Mouse (Mus musculus) hematopoietic stem cell, adult 5-6 weeks (primary cell): Measurements from ENCODE around the gene Lcmt1. TPM values are rescaled to one million over a fixed set of nuclear protein-coding genes. Genes with fewer than 3 reads are reported as not detected.
A peak's percentile ranks its signal among the peaks of the same experiment; 100 is the strongest.

ENCODE experiments used
- ATAC-seq, 2 experiments: fragments of 125-278 bp in 1 of 2; replicated peaks in 1 of 2; 2 replicates each; pipeline ENCODE4 v1.8.0; 2016 to 2017; ENCODE audit warnings: inconsistent platforms in 2 of 2, mild to moderate bottlenecking in 2 of 2, moderate number of reproducible peaks in 2 of 2, low read depth in 1 of 2, moderate TSS enrichment in 1 of 2; ENCODE audit not compliant: low FRiP score in 2 of 2, poor library complexity in 2 of 2, severe bottlenecking in 2 of 2, insufficient read depth in 1 of 2, low TSS enrichment in 1 of 2
- total RNA-seq: library from RNA; stranded (forward); fragments of 172-1452, 232-1000 nt; gene quantifications from 2 replicates; pipeline ENCODE4 v1.2.3, GENCODE M21; 2017

The Lcmt1 gene
- 36.4 and 45.5 TPM in 2 replicates for total RNA-seq

DNA sequence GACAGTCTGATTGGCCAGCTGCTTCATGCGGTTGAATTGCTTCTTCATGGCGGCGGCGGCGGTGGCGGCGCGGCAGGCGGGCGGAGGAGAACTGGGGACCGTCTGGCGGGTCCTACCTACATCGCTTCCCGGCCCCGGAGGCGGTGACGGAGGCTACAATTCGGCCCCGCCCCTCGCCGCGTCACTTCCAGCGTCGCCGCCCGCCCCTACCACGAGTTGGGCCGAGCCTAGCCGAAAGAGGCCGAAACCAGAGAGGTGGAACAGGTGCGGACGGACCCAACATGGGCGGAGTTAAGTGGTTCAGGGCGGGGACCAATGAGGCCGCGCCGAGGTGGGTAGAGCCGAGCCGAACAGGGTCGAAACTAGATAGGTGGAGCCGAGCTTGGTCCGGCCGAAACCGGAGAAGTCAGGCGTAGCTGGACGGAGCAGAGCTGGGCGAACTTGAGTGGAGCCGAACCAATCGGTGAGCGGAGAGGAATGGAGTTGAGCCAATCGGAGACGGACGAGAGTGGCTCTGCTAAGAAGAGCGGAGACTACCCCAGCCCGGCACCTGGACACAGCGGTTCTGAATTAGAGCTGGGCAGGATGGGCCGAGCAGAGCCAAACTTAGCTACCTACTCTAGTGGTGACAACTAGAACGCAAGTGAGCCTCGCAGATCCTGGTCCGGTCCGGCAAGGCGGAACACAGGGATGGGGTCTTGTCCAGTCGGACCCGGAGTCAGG is at the start of gene Lcmt1, which contains the start of gene Arhgap17:
Gene Lcmt1, plus strand, starts transcription at position 26 of the 723 bp plus-strand sequence.
Gene Arhgap17, minus strand, starts transcription at position 157 of the 723 bp plus-strand sequence.
- ATAC-seq: peak; percentile 73 to 78

DNA sequence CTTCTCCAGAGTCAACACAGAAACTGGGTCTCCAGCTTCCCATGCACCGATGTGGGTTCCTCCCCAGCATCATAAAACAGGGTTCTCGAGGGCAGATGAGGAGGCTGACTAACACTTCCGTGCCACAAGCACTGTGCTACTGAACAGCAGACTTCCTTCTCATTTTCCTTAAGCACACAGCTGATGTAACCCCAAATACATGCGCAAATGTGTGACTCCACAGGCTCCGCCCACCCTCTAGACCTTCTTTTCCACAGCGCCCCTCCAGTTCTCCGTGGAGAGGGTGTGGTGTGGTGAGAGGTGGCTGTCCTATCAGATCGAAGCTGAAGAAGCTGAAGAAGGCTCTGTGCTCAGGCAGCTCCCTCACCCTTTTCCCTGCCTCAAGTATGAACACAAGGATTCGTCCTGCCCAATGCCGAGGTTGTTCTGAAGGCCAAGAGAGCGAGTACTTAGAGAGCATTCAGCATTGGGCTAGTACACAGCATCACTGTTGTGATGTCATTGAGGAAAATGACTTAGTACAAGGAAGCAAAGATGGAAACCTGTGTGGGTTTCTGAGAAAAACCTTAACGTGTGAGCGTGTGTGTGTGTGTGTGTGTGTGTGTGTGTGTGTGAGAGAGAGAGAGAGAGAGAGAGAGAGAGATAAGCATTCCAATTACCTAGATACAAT is 47.0 kb upstream of the Lcmt1 start:
- peak; percentile 92 to 95 for ATAC-seq

DNA sequence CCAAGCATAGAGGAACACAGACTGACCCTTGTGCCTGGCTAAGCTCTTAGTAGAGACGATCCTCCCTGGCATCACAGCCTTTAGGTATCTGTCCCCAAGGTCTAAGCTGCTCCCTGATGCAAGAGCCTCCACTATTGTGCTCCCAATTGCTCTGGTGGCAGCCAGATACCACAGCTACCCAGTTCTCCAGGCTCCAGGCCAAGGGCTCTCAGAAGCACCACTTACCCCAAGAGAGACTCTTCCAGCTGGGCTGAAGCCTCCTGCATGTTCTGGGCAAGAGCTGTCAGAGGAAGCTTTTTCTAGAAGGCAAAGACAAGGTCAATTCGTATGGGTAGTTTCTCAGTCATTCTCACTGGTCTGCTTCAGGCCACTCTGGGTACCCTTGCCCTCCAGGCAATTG is 46.2 kb upstream of the Lcmt1 start:
- no peak for ATAC-seq

DNA sequence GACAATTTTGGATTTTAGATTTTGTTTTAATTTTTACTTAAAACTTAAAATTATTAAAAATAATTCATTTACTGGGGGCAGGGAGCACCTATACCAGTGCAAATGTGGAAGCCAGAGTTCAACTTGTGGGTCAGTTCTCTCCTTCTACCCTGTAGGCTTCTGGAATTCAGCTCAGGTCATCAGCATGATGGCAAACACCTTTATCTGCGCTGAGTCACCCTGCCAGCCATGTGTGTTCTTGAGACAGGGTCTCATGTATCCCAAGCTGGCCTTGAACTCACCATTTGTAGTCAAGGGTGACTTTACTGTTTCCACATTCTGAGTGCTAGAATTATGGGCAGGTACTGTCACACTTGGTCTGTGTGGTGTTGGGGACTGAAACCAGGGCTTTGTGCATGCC is 45.5 kb upstream of the Lcmt1 start:
- no peak for ATAC-seq

DNA sequence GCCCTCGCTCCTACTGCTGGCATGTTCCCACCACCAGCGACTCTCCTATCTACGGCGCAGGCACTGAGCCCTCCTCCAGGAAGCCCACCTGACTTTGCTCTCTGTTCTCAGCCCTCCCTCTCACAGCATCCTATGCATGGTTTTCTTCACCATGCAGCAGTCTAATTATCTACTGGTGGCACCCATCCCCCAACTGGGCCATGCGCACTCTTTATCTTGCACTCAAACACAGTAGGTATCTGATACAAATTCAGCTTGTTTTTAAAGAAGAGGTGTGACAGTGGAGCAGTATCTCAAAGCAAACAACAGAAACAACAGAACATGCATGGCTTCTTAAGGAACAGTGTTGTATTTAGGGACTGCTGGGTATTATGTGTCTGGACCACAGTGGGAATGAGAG is 43.5 kb upstream of the Lcmt1 start:
- ATAC-seq: no peak

DNA sequence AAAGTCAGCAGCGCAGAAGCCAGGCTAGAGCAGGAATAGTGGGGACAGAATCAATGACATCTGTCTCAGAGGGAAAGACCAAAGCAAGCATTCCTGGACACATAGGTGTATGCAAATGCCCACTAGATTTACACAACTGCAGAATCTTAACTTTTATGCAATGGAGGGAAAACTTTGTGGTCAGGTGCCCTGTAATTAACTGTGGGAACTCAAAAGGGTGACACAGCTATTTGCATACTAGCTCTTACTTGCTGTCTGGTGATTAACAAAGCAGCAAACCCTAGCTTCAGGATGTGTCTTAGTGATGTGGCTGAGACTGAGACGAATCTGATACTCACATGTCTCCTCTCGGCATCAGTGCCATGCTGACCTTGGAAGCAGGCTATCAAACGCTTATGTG is 42.7 kb upstream of the Lcmt1 start:
- ATAC-seq: no peak

DNA sequence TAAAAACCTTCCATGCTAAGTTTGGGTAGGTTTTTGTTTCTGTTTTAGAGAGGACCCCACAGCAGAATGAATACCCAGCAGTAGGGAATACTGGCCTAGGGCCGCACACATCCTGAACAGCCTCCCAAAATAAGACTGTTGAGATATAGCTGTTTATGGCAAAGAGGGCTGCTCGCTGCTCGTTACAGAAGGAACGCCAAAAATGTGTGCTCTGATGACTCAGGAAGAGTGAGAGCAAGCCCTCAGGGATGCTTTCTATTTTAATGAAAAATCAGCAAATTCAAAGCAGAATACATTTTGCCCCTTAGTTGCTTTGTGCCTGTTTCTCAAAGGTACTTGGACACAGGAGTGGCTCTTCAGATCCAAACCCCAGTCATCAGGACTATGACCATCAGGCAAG is 41.7 kb upstream of the Lcmt1 start:
- ATAC-seq: no peak

DNA sequence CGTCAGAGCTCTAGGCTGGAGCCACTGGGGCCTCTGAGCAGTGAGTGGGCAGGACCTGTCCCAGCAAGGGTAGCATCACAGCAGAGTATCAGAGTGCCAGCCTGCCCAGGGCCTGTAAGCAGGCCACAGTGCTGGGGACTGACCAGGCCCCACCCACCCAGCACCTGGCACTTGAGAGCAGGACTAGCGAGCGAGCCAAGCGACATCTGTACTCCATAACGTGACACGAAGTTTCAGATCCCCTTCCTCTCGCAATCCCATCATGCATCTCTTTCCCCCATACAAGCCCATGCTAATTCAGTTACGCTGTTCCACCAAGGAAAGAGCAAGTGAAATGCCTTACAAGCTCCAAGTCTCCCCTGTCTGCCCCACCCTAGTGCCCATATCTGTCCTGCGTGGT is 39.1 kb upstream of the Lcmt1 start:
- peak; percentile 22 to 27; a peak in 2 of 4 replicates for ATAC-seq

DNA sequence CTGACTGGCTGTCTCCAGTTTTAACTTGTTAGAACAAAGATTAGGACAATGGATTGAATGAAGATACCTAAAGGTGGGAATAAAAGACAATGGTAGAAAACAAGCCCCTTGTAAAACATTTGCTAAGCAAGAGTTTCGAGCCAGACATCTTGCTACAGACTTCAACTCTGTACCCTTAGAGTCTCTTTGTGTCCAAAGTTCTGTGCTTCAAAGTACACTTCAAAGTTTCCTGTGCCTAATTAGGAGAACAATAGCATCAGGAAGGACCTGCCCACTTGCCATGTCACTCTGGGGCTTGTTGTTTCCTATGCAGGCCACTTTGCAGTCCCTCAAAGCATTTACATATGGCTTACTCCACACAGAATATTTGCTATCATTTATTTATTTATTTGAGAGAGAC is 33.3 kb upstream of the Lcmt1 start:
- no peak; a peak in 1 of 4 replicates for ATAC-seq

DNA sequence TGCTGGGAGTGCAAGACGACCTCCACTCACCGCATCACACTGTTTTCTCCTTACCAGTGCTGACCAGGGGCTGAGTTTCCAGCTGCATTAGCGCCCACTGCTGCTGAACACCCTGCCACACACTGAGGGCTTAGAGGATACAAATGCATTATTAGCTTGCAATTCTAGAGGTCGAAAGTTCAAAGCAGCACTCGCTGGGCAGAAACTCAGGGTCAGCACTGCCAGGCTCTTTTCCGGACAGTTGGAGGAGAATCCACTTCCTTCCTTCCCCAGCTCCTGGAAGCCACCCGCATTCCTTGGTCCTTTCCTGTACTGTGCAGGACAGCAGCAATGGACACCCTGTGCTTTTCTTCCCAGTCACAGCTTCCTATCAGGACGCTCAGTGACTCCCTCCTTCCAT is 31.2 kb upstream of the Lcmt1 start:
- ATAC-seq: no peak

DNA sequence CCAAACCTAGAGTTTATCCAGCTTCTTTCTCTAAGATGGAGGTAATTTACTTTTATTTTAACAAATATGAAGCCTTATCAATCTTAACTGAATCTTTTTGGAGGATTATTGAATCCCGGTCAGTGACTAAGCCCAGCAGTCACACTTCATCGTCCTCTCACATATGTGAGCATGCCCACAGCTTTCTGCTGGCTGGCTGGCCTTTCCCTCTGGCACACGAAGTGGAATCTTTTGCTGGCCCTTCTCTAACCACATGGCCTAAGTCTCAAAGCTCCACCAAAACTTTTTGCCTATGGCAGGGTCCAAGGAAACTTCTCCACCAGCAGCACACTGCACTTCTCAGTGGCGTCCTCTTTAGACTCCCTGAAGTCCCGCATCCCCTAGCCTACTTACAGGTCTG is 27.7 kb upstream of the Lcmt1 start:
- no peak for ATAC-seq

DNA sequence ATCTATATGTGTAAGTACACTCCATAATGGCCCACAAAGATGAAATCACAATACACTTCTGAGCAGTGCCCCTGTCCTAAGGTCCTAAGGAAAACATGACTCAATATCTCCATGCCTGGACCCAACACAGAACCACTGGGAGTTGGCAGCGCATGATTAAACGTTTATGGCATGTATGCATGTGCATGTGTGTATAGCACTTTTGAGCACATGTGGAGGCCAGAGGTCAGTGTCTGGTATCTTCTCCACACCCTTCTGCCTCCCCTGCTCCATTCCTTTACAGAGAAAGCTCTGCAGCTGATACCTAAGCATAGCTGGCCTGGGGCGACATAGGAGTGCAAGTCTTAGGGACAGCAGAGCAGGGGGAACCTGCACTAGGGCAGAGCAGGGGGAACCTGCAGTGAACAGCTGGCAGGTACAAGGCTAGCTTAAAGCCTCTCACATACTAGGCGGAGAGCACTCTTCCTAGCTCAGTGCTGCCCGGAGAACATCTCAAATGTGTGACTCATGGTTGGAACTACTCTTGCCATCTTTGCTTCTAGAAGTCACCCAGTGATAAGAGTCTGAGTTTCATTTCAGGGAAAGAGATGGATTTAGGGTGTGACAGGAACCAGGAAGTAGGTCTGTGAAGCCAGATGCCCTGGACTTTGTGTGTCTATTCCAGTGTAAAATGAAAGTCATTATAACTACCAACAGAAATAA is 25.4 kb upstream of the Lcmt1 start:
- no peak for ATAC-seq

DNA sequence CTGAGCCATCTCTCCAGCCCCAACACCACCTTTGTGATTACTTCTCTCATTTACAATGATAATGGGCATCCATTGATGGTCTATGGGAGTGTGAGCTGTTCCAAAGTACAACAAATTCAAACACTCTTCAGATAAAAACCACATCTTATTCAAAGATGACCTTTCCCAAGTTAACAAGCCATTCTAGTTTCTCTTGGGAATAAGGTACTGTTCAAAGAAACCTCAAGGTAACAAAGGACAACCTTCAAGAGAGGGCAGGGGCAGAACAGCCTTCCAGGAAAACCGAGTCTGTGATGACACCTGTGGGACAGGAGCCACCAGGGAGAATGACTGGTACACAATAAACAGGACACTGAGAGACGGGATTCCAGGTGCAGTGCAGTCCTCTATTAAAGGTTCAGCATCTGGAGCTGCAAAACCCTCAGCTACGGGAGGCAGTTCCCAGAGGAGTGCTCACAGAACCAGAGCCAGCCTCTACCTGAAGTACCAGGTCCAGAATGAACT is 24.5 kb upstream of the Lcmt1 start:
- ATAC-seq: 0 out of 4 replicates have a peak, but pooled peaks of 1 of the 2 experiments have one; percentile 26

DNA sequence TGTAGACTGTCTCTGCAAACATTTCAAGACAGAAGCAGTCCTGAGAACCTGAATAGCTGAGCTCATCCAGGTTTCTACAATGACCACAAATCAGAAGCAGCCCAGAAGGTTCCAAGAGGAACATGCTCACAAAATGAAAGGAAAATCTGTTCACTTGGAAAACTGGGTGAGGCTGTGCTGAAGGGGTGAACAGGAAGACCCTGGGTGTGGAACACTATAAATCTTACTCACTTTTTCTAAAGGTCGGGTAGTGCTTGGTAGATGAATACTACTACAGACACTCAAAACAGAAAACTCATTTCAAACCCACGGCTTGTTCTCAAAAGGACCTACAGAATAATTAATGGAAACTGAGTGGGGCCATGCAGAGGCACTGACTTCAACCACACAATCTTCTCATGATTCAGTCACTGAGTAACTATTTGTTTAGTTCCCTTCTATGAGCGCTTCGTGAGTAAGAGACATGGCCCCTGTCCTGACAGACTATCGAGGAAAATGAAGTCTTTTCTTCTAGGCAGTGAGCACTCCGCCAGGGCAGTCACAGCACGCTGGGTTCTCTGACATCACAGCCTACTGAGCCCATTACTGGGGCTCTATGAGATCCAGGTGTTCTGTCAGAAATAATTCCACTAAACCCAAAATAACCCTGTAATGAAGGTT is 22.8 kb upstream of the Lcmt1 start:
- no peak for ATAC-seq

DNA sequence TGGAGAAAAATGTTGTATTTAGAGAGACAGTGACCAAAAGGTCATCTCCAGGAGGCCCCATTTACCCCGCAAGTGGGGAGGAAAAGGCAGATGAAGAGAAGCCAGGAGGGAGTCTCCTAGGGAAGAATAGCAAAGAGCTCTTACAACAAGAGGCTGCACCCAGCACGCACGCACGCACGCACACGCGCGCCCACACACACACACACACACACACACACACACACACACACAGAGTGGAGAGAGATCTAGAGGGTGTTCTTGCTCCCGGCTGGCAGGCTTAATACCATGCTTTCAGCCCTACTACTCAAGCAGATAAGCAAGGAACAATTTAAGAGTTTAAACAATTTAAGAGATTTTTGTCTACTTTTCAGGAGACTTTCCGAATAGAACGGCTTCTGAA is 19.8 kb upstream of the Lcmt1 start:
- ATAC-seq: no peak

DNA sequence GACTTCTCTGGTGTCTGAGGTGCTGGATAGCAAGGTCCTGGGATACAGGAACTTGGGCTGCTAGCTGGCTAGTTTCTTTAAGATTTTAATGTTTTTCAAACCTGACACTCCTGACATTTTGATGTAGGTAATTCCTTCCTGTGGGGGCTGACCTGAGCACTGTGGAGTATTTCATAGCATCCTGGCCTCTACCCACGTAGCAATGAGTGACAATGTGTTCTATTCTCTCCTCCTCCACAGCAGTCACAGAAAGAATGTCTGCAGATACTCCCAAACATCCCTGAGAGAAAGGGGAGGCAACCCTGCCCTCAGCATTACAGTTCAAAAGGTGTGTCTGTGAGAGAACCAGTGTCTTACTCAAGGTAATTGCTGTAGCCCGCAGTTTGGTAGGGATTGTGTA is 19.3 kb upstream of the Lcmt1 start:
- ATAC-seq: no peak

DNA sequence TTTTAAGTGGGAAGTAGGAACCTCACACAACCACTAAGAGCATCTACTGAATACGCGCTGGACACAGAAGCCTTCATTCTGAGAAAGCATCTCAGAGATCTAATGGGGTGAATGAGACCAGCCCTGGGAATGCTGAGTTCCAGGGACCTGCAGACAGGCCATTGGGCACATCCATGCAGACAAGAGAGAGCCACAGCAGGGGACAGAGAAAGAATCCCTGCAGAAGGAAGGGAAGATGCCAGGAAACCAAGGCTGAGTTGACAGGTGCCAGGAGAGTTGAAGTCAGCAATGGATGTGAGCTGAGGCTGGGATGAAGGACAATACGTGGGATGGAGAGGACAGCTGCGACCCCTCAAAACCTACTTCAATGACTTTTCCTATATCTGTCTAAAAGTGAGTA is 16.5 kb upstream of the Lcmt1 start:
- ATAC-seq: no peak

DNA sequence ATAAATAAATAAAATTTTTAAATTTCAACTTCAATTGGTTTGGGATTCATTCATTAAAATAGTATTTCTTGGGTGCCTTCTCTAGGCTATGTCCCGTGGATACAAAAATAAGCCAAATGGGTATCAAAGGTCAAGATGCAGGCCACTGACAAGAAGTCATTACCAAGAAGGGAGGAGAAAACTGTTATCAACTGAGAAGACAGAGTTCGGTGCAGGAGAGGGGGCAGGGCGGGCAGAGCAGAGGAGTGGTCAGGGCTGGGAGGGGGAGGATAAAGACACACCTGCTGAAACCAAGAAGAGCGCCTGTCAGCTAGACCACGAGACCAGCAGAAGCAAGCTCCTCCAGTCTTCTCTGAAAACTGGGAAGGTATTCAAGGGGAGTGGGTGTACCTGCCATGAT is 15.7 kb upstream of the Lcmt1 start:
- no peak for ATAC-seq
